Mouse (Mus musculus): Measurements from ENCODE around the gene 5730596B20Rik. TPM values are rescaled to one million over a fixed set of nuclear protein-coding genes. Genes with fewer than 3 reads are reported as not detected.

The 5730596B20Rik gene
- polyA plus RNA-seq, 1 experiment: not detected

GRCm38 (mm10) chr6:52171938-52172337 is 5.4 kb upstream of the 5730596B20Rik start:
- H3K4me1 ChIP-seq (ENCODE audit: control insufficient read depth, insufficient read depth, low read length): no peaks in the 10 kb centered on the region
- peaks cover 56% of the 10 kb centered on the region for H3K27me3 ChIP-seq (ENCODE audit: control insufficient read depth, insufficient read depth, low read length, poor library complexity, severe bottlenecking)
- peak overlapping the region; percentile 28; the same call in 1 of the 2 replicates for H3K9ac ChIP-seq (ENCODE audit: low read depth, poor library complexity, severe bottlenecking)
- no peak overlapping the region for H3K27ac ChIP-seq (ENCODE audit: insufficient read depth, low read length)
- H3K36me3 ChIP-seq (ENCODE audit: control insufficient read depth, insufficient read depth, low read length, poor library complexity, severe bottlenecking): no peaks in the 10 kb centered on the region
- no peaks in the 10 kb centered on the region for H3K9me3 ChIP-seq (replicated peaks; ENCODE audit: control insufficient read depth, insufficient read depth, low read length, poor library complexity, severe bottlenecking)
- H3K4me3 ChIP-seq (ENCODE audit: low read depth, low read length): no peak overlapping the region
- TF ChIP-seq POLR2A (IDR thresholded peaks at IDR 0.05; ENCODE audit: insufficient read depth, low read length) (no peak), EP300 (IDR thresholded peaks at IDR 0.05; ENCODE audit: insufficient read depth, low read depth, low read length) (no peak), CTCF (IDR thresholded peaks at IDR 0.05; ENCODE audit: low read depth, low read length) (no peak)

GRCm38 (mm10) chr6:52172501-52172900 is 4.8 kb upstream of the 5730596B20Rik start:
- no peak for TF ChIP-seq CTCF (IDR thresholded peaks at IDR 0.05; ENCODE audit: low read depth, low read length)
- TF ChIP-seq POLR2A (IDR thresholded peaks at IDR 0.05; ENCODE audit: insufficient read depth, low read length): no peak
- TF ChIP-seq EP300 (IDR thresholded peaks at IDR 0.05; ENCODE audit: insufficient read depth, low read depth, low read length): no peak
- no peaks in the 10 kb centered on the region for H3K9me3 ChIP-seq (replicated peaks; ENCODE audit: control insufficient read depth, insufficient read depth, low read length, poor library complexity, severe bottlenecking)
- H3K27me3 ChIP-seq (ENCODE audit: control insufficient read depth, insufficient read depth, low read length, poor library complexity, severe bottlenecking): peaks cover 56% of the 10 kb centered on the region
- no peaks in the 10 kb centered on the region for H3K36me3 ChIP-seq (ENCODE audit: control insufficient read depth, insufficient read depth, low read length, poor library complexity, severe bottlenecking)
- no peak overlapping the region for H3K27ac ChIP-seq (ENCODE audit: insufficient read depth, low read length)
- no peaks in the 10 kb centered on the region for H3K4me1 ChIP-seq (ENCODE audit: control insufficient read depth, insufficient read depth, low read length)
- peak overlapping the region; percentile 70 for H3K4me3 ChIP-seq (ENCODE audit: low read depth, low read length)
- peak overlapping the region; percentile 28; the same call in 1 of the 2 replicates for H3K9ac ChIP-seq (ENCODE audit: low read depth, poor library complexity, severe bottlenecking)

DNA sequence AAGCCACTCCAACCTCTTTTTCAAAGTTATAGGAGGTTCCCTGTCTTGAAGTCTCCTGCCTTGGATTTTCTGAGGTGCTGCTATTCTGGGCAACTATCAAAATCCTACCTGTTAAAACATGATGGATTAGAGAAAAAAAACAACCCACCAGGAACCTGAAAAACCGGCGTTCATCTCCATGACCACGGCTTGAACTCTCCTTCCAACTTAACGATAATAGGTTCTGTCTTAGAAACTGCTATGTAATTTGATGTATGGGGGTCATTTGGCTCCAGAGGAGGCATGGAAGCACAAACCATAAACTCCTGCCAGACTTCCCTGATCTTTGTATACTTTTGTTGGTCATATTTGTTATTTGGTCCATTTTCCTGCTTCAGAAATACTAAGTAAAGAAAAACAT is 3.6 kb upstream of the 5730596B20Rik start:
- no peaks in the 10 kb centered on the region for H3K4me1 ChIP-seq (ENCODE audit: control insufficient read depth, insufficient read depth, low read length)
- no peak overlapping the region for H3K27ac ChIP-seq (ENCODE audit: insufficient read depth, low read length)
- no peak overlapping the region for H3K9ac ChIP-seq (ENCODE audit: low read depth, poor library complexity, severe bottlenecking)
- H3K36me3 ChIP-seq (ENCODE audit: control insufficient read depth, insufficient read depth, low read length, poor library complexity, severe bottlenecking): no peaks in the 10 kb centered on the region
- H3K4me3 ChIP-seq (ENCODE audit: low read depth, low read length): no peak overlapping the region
- no peaks in the 10 kb centered on the region for H3K9me3 ChIP-seq (replicated peaks; ENCODE audit: control insufficient read depth, insufficient read depth, low read length, poor library complexity, severe bottlenecking)
- TF ChIP-seq CTCF (IDR thresholded peaks at IDR 0.05; ENCODE audit: low read depth, low read length): no peak
- no peak for TF ChIP-seq EP300 (IDR thresholded peaks at IDR 0.05; ENCODE audit: insufficient read depth, low read depth, low read length)
- TF ChIP-seq POLR2A (IDR thresholded peaks at IDR 0.05; ENCODE audit: insufficient read depth, low read length): no peak
- H3K27me3 ChIP-seq (ENCODE audit: control insufficient read depth, insufficient read depth, low read length, poor library complexity, severe bottlenecking): peaks cover 58% of the 10 kb centered on the region

DNA sequence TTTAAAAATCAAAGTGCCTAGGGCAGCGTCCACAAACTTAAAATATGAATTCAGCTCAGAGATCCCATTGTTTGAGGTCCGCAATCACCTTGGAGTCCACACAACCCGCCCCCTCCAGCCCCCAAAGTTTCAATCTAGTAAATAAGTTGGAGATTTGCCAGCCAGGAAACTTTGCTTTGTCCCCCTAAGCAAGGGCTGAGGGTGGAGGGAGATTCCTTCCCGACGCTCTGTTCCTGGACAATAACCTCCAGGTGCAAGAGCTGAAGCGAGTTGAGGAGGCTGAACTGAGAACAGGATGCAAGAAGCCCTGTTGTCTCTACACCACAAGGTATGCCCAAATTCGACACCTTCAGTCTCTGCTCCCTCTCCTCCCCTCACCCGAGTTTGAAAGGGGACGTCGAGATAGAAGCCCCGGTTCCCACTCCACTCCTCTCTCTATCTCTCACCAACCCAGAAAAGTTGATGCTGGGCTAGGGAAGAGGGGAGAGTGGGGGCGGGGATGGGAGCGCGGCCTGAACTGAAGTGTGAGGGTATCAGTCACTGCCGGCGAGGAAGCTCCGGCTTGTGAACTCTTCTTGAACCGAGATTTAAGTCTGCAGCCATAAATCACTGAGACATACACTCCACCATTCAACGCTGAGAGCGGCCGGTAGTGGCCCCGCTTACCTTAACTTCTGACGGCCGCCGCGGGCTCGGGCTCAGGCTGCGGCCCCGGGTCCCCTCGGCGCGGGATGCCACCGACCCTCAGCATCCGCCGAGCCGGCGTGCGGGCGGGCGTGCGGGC is 2.1 kb upstream of the 5730596B20Rik start:
- no peak overlapping the region for H3K27ac ChIP-seq (ENCODE audit: insufficient read depth, low read length)
- TF ChIP-seq EP300 (IDR thresholded peaks at IDR 0.05; ENCODE audit: insufficient read depth, low read depth, low read length) (no peak), CTCF (IDR thresholded peaks at IDR 0.05; ENCODE audit: low read depth, low read length) (no peak), POLR2A (IDR thresholded peaks at IDR 0.05; ENCODE audit: insufficient read depth, low read length) (no peak)
- H3K36me3 ChIP-seq (ENCODE audit: control insufficient read depth, insufficient read depth, low read length, poor library complexity, severe bottlenecking): no peaks in the 10 kb centered on the region
- H3K4me1 ChIP-seq (ENCODE audit: control insufficient read depth, insufficient read depth, low read length): no peaks in the 10 kb centered on the region
- peaks cover 56% of the 10 kb centered on the region for H3K27me3 ChIP-seq (ENCODE audit: control insufficient read depth, insufficient read depth, low read length, poor library complexity, severe bottlenecking)
- peak overlapping the region; percentile 14 for H3K4me3 ChIP-seq (ENCODE audit: low read depth, low read length)
- H3K9ac ChIP-seq (ENCODE audit: low read depth, poor library complexity, severe bottlenecking): peak overlapping the region; percentile 49; the same call in 1 of the 2 replicates
- no peaks in the 10 kb centered on the region for H3K9me3 ChIP-seq (replicated peaks; ENCODE audit: control insufficient read depth, insufficient read depth, low read length, poor library complexity, severe bottlenecking)

DNA sequence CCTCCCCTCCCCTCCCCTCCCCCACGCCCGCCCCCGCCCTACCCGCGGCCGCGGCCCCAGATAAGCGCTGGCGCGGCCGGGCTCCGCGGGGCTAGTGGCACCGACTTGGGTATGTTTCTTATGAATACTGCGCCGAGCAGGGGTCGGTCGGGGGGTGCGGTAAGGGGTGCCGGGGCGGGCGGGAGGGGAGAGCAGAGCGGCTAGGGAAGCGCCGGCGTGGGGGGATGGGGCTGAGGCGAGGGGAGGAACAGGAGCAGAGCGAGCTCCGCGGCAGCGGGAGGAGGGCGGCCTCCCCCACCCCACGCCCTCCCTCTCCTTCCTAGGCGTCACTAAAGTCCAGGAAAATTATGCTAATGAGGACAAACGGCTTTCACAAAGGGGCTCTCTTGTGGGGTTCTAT is 1.4 kb upstream of the 5730596B20Rik start:
- no peak overlapping the region for H3K4me3 ChIP-seq (ENCODE audit: low read depth, low read length)
- no peak overlapping the region for H3K27ac ChIP-seq (ENCODE audit: insufficient read depth, low read length)
- peaks cover 57% of the 10 kb centered on the region for H3K27me3 ChIP-seq (ENCODE audit: control insufficient read depth, insufficient read depth, low read length, poor library complexity, severe bottlenecking)
- peak overlapping the region; percentile 49; the same call in 1 of the 2 replicates for H3K9ac ChIP-seq (ENCODE audit: low read depth, poor library complexity, severe bottlenecking)
- H3K4me1 ChIP-seq (ENCODE audit: control insufficient read depth, insufficient read depth, low read length): no peaks in the 10 kb centered on the region
- no peaks in the 10 kb centered on the region for H3K36me3 ChIP-seq (ENCODE audit: control insufficient read depth, insufficient read depth, low read length, poor library complexity, severe bottlenecking)
- no peaks in the 10 kb centered on the region for H3K9me3 ChIP-seq (replicated peaks; ENCODE audit: control insufficient read depth, insufficient read depth, low read length, poor library complexity, severe bottlenecking)
- TF ChIP-seq EP300 (IDR thresholded peaks at IDR 0.05; ENCODE audit: insufficient read depth, low read depth, low read length): no peak
- TF ChIP-seq POLR2A (IDR thresholded peaks at IDR 0.05; ENCODE audit: insufficient read depth, low read length): no peak
- no peak for TF ChIP-seq CTCF (IDR thresholded peaks at IDR 0.05; ENCODE audit: low read depth, low read length)

DNA sequence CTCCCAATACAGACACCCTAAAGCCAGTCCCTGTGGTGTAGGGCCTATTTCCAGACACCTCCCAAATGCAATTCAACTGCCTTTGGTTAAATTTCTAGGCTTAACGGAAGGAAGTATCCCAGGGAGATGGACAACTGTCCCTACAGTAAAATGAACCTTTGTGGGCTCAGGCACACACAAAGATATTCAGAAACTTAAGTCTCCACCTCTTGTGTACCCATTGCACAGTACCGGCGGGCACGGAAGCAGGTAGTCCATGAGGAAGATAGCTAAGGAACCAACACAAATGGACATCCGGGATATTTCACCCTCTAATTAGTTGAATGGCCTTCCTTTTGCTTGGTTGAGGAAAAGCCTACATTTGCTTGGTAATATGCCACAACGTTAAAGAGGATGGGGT is 907 bp upstream of the 5730596B20Rik start:
- H3K36me3 ChIP-seq (ENCODE audit: control insufficient read depth, insufficient read depth, low read length, poor library complexity, severe bottlenecking): no peaks in the 10 kb centered on the region
- H3K27ac ChIP-seq (ENCODE audit: insufficient read depth, low read length): no peak overlapping the region
- TF ChIP-seq EP300 (IDR thresholded peaks at IDR 0.05; ENCODE audit: insufficient read depth, low read depth, low read length) (no peak), POLR2A (IDR thresholded peaks at IDR 0.05; ENCODE audit: insufficient read depth, low read length) (no peak), CTCF (IDR thresholded peaks at IDR 0.05; ENCODE audit: low read depth, low read length) (no peak)
- H3K4me1 ChIP-seq (ENCODE audit: control insufficient read depth, insufficient read depth, low read length): no peaks in the 10 kb centered on the region
- peaks cover 55% of the 10 kb centered on the region for H3K27me3 ChIP-seq (ENCODE audit: control insufficient read depth, insufficient read depth, low read length, poor library complexity, severe bottlenecking)
- H3K9ac ChIP-seq (ENCODE audit: low read depth, poor library complexity, severe bottlenecking): no peak overlapping the region
- no peak overlapping the region for H3K4me3 ChIP-seq (ENCODE audit: low read depth, low read length)
- no peaks in the 10 kb centered on the region for H3K9me3 ChIP-seq (replicated peaks; ENCODE audit: control insufficient read depth, insufficient read depth, low read length, poor library complexity, severe bottlenecking)

Measured in ES-Bruce4 (cell line).